Mouse (Mus musculus) midbrain, embryonic 11.5 days (tissue): ENCODE data around the gene Prkce. TPM values are rescaled to one million over a fixed set of nuclear protein-coding genes. Genes with fewer than 3 reads are reported as not detected.

ENCODE experiments used
- ATAC-seq: fragments of 200-750 bp; cut with Nextera tagmentation; 2 replicates; pipeline ENCODE4 v1.8.0; 2017; ENCODE audit warnings: moderate TSS enrichment, moderate library complexity; ENCODE audit not compliant: low FRiP score
- DNase-seq: peaks from one replicate; pipeline ENCODE4 v3.0.0; 2015; ENCODE audit warnings: low spot score; ENCODE audit errors: missing footprints
- H3K27ac ChIP-seq: fragments of 300-500 bp; sonication (generic); 2 replicates; pipeline ENCODE4 v1.5.1; 2014; ENCODE audit warnings: low read depth, low read length
- H3K27me3 ChIP-seq: fragments of 300-500 bp; sonication (generic); 2 replicates; pipeline ENCODE4 v1.6.1; 2014; ENCODE audit warnings: mild to moderate bottlenecking, low read length, moderate library complexity, mixed read lengths; ENCODE audit not compliant: control insufficient read depth, insufficient read depth
- H3K36me3 ChIP-seq: fragments of 300-500 bp; sonication (generic); 2 replicates; pipeline ENCODE4 v1.6.1; 2014; ENCODE audit warnings: mild to moderate bottlenecking, low read length, moderate library complexity, mixed read lengths; ENCODE audit not compliant: control insufficient read depth, insufficient read depth
- H3K4me1 ChIP-seq: fragments of 300-500 bp; sonication (generic); 2 replicates; pipeline ENCODE4 v1.6.1; 2014; ENCODE audit warnings: low read length; ENCODE audit not compliant: control insufficient read depth, insufficient read depth
- H3K4me2 ChIP-seq: fragments of 300-500 bp; sonication (generic); 2 replicates; pipeline ENCODE4 v1.6.1; 2014; ENCODE audit warnings: mild to moderate bottlenecking, moderate library complexity
- H3K4me3 ChIP-seq: fragments of 300-500 bp; sonication (generic); 2 replicates; pipeline ENCODE4 v1.5.1; 2014; ENCODE audit warnings: low read depth, low read length
- H3K9ac ChIP-seq: fragments of 300-500 bp; sonication (generic); 2 replicates; pipeline ENCODE4 v1.6.1; 2014; ENCODE audit warnings: low read length
- H3K9me3 ChIP-seq: fragments of 300-500 bp; sonication (generic); 2 replicates; pipeline ENCODE4 v1.6.1; 2016; ENCODE audit warnings: low read length; ENCODE audit not compliant: control insufficient read depth
- WGBS: fragments of 180-500 bp; shearing (Covaris S2); extraction: QIAGEN DNeasy Blood & Tissue Kit; methylation state at CpG from one replicate; pipeline ENCODE4 v1.1.7; 2014; 5-methylcytosine and 5-hydroxymethylcytosine counted together
- polyA plus RNA-seq: library from polyadenylated mRNA; unstranded; fragments of >200 nt; fragmentation: Nextera tagmentation; extraction: Ambion mirVana; gene quantifications from 2 replicates; pipeline ENCODE4 v1.2.1, GENCODE M21; 2014

The Prkce gene
- polyA plus RNA-seq, 1 experiment from 2014 or later, result 3.5 TPM

GRCm38 (mm10) chr17:86270523-86270922 is 102.9 kb downstream of the Prkce start:
- DNase-seq (no peak), ATAC-seq (no peak)
- Histone ChIP-seq H3K4me1 (no peaks in the 10 kb centered on the region), H3K9me3 (no peaks in the 10 kb centered on the region), H3K4me3 (no peak overlapping the region), H3K9ac (no peak overlapping the region), H3K36me3 (no peaks in the 10 kb centered on the region), H3K27me3 (no peaks in the 10 kb centered on the region), H3K4me2 (no peak overlapping the region), H3K27ac (no peak overlapping the region)
- 86% methylated on average over 13 of the region's 13 CpGs for WGBS

- no peaks in the 10 kb centered on the region for H3K4me1 ChIP-seq
- no peaks in the 10 kb centered on the region for H3K9me3 ChIP-seq
- WGBS, result 49% methylated on average over 4 of the region's 4 CpGs
- DNase-seq (no peak), ATAC-seq (no peak)
- H3K4me3 ChIP-seq, result no peak overlapping the region
- H3K27ac ChIP-seq, result no peak overlapping the region
- H3K4me2 ChIP-seq, result no peak overlapping the region
- no peak overlapping the region for H3K9ac ChIP-seq
- no peaks in the 10 kb centered on the region for H3K27me3 ChIP-seq
- no peaks in the 10 kb centered on the region for H3K36me3 ChIP-seq
These were observed 103.7 kb downstream of the Prkce start for GRCm38 (mm10) chr17:86271277-86271676.

- H3K27ac ChIP-seq, result no peak overlapping the region
These were observed 105.4 kb downstream of the Prkce start for GRCm38 (mm10) chr17:86272961-86273360.

GRCm38 (mm10) chr17:86273566-86274349 is 106.2 kb downstream of the Prkce start:
- H3K27me3 ChIP-seq, result no peaks in the 10 kb centered on the region
- H3K4me2 ChIP-seq, result no peak overlapping the region
- 84% methylated on average over 9 of the region's 9 CpGs for WGBS

More at GRCm38 (mm10) chr17:86272961-86273360, 105.4 kb downstream of the Prkce start:
- Histone ChIP-seq H3K4me1 (no peaks in the 10 kb centered on the region), H3K27me3 (no peaks in the 10 kb centered on the region), H3K4me3 (no peak overlapping the region), H3K9me3 (no peaks in the 10 kb centered on the region), H3K9ac (no peak overlapping the region), H3K36me3 (no peaks in the 10 kb centered on the region), H3K4me2 (no peak overlapping the region)
- DNase-seq, result no peak
- 74% methylated on average over 6 of the region's 6 CpGs for WGBS
- ATAC-seq, result no peak

GRCm38 (mm10) chr17:86274350-86274744 is 106.8 kb downstream of the Prkce start:
- no peak for ATAC-seq
- Histone ChIP-seq H3K4me2 (no peak overlapping the region), H3K27ac (no peak overlapping the region), H3K4me3 (no peak overlapping the region), H3K9ac (no peak overlapping the region), H3K9me3 (no peaks in the 10 kb centered on the region), H3K27me3 (no peaks in the 10 kb centered on the region), H3K36me3 (no peaks in the 10 kb centered on the region), H3K4me1 (no peaks in the 10 kb centered on the region)
- no peak for DNase-seq
- 73% methylated on average over 7 of the region's 7 CpGs for WGBS

More at GRCm38 (mm10) chr17:86273566-86274349, 106.2 kb downstream of the Prkce start:
- no peak overlapping the region for H3K27ac ChIP-seq
- no peak for ATAC-seq
- no peaks in the 10 kb centered on the region for H3K4me1 ChIP-seq
- H3K36me3 ChIP-seq, result no peaks in the 10 kb centered on the region
- H3K9me3 ChIP-seq, result no peaks in the 10 kb centered on the region
- no peak for DNase-seq
- H3K4me3 ChIP-seq, result no peak overlapping the region
- H3K9ac ChIP-seq, result no peak overlapping the region

- WGBS, result 83% methylated on average over 4 of the region's 4 CpGs
- DNase-seq (no peak), ATAC-seq (no peak)
- no peak overlapping the region for H3K27ac ChIP-seq
- no peaks in the 10 kb centered on the region for H3K4me1 ChIP-seq
- no peak overlapping the region for H3K4me2 ChIP-seq
- no peak overlapping the region for H3K4me3 ChIP-seq
- no peaks in the 10 kb centered on the region for H3K36me3 ChIP-seq
- H3K9me3 ChIP-seq, result no peaks in the 10 kb centered on the region
- H3K27me3 ChIP-seq, result no peaks in the 10 kb centered on the region
- H3K9ac ChIP-seq, result no peak overlapping the region
These were observed 108.8 kb downstream of the Prkce start for GRCm38 (mm10) chr17:86276381-86276780.

GRCm38 (mm10) chr17:86277032-86277798 is 109.6 kb downstream of the Prkce start:
- DNase-seq (no peak), ATAC-seq (no peak)
- Histone ChIP-seq H3K36me3 (no peaks in the 10 kb centered on the region), H3K4me3 (no peak overlapping the region), H3K9me3 (no peaks in the 10 kb centered on the region), H3K4me2 (no peak overlapping the region), H3K4me1 (no peaks in the 10 kb centered on the region), H3K27me3 (no peaks in the 10 kb centered on the region), H3K9ac (no peak overlapping the region), H3K27ac (no peak overlapping the region)
- WGBS, result 70% methylated on average over 8 of the region's 8 CpGs

GRCm38 (mm10) chr17:86277999-86278526 is 110.5 kb downstream of the Prkce start:
- no peak overlapping the region for H3K9ac ChIP-seq
- 87% methylated on average over 5 of the region's 5 CpGs for WGBS
- H3K9me3 ChIP-seq, result no peaks in the 10 kb centered on the region
- no peaks in the 10 kb centered on the region for H3K4me1 ChIP-seq
- H3K4me3 ChIP-seq, result no peak overlapping the region
- ATAC-seq, result no peak
- DNase-seq, result no peak
- H3K36me3 ChIP-seq, result no peaks in the 10 kb centered on the region
- H3K4me2 ChIP-seq, result no peak overlapping the region
- H3K27me3 ChIP-seq, result no peaks in the 10 kb centered on the region
- H3K27ac ChIP-seq, result no peak overlapping the region

- Histone ChIP-seq H3K4me2 (no peak overlapping the region), H3K9ac (no peak overlapping the region), H3K9me3 (no peaks in the 10 kb centered on the region), H3K27me3 (no peaks in the 10 kb centered on the region), H3K4me1 (no peaks in the 10 kb centered on the region), H3K36me3 (no peaks in the 10 kb centered on the region), H3K4me3 (no peak overlapping the region), H3K27ac (no peak overlapping the region)
- no peak for ATAC-seq
- DNase-seq, result no peak
- 69% methylated on average over 10 of the region's 10 CpGs for WGBS
These were observed 112.2 kb downstream of the Prkce start for GRCm38 (mm10) chr17:86279751-86280150.
